Mouse (Mus musculus): ENCODE data around the gene Mlycd. TPM values are rescaled to one million over a fixed set of nuclear protein-coding genes. Genes with fewer than 3 reads are reported as not detected.

Gene Mlycd
- total RNA-seq, 2 experiments from 2014 or later: 78.9 to 103 TPM

DNA sequence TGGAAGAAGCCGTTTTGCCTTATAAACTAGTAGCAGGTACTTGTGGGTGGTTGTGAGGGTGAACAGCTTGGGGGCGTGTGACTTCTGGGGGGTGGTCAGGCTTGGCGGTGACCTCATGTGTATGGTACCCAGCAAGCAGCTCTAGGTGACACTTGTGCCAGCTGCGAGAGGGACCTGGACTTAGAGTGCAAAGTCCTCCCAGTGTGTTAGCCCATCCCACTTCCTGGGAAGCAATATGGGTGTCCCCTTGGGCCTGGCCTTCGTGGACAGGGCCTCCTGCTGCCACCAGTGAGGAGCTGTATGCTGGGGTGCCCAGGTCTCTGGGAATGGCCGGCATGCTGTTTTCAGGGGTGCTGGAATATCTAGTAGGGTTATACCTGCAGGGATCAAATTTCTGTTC, 44.2 kb downstream of the Mlycd start:
- Histone ChIP-seq H3K27ac (peak overlapping the region; percentile 92), H3K4me3 (peak overlapping the region; percentile 78)
- intact Hi-C loops (cut with DNase I): loop anchor here (5.0 kb wide), 1 partner anchor 42 kb away; no protein-coding TSS in a partner anchor
- TF ChIP-seq CTCF (IDR thresholded peaks at IDR 0.05): no peak
- no peak for DNase-seq

- intact Hi-C loops (cut with DNase I): loop anchor here (5.0 kb wide), 1 partner anchor 42 kb away; no protein-coding TSS in a partner anchor
Measured at GRCm38 (mm10) chr8:119439424-119439823, 44.7 kb downstream of the Mlycd start.

DNA sequence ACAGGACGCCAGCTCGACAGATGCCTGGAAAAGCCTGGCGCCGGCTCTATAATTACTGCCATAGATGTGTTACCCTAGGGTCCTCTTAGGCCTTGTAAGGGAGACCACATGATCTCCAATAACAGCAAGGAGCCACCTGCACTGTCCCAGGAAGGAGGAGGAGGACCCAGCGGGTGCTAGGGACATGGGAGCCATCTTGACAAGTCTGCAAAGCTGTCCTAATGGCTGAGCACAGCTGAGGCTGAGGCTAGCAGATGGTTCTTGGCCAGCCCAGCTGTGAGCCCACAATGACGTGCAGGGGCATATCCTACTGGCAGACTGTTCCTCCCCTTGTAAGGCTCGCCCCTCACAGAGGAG, 45.2 kb downstream of the Mlycd start:
- Histone ChIP-seq H3K4me3 (peak overlapping the region; percentile 78), H3K27ac (peak overlapping the region; percentile 92)
- intact Hi-C loops (cut with DNase I): loop anchor here (2.0 to 10.0 kb wide), 4 partner anchors 27 to 237 kb away; partner anchors contain the start of gene Taf1c
- TF ChIP-seq CTCF (IDR thresholded peaks at IDR 0.05): no peak
- no peak for DNase-seq

More at GRCm38 (mm10) chr8:119439424-119439823, 44.7 kb downstream of the Mlycd start:
- peak overlapping the region; percentile 92 for H3K27ac ChIP-seq
- H3K4me3 ChIP-seq: peak overlapping the region; percentile 78
- DNase-seq: no peak
- no peak for TF ChIP-seq CTCF (IDR thresholded peaks at IDR 0.05)

DNA sequence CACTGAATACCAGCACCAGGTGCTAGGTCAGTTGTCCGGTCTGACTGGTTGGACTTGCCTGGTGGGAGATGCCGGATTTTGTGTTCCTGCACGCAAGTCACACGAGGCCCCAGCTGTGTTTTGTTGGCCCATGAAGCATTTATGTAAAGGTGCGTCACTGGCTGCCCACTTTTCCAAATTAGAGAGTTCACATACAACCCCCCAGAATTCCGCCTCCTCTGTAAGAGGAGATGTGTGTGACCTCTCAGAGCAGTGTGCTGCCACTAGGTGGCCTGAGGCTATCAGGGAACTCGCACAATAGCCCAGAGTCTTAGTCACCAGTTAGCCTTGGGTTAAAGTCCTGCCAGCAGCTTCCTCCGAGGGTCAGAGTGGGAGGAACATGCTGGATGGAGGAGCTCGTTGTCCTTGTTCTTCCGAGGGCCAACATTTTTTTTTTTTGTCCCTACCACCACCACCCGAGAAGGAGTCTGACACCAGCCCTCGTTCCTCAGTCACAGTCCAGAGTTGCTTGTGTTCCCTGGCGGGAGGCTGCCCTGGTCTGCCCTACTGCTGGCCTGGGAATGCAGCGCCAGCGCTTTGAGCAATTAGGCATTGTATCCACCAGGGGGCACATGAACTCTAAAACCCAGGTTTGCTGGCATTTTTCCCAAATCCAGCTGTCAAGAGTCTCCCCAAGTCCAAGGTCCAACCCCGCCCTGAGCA, 45.7 kb downstream of the Mlycd start:
- peak overlapping the region; percentile 92 for H3K27ac ChIP-seq
- intact Hi-C loops (cut with DNase I): loop anchor here (2.0 to 10.0 kb wide), 3 partner anchors 28 to 237 kb away; partner anchors contain the start of gene Taf1c
- peak; percentile 81 for DNase-seq
- H3K4me3 ChIP-seq: peak overlapping the region; percentile 78
- peak; percentile 59 for TF ChIP-seq CTCF (IDR thresholded peaks at IDR 0.05)

- DNase-seq: no peak
- intact Hi-C loops (cut with DNase I): loop anchor here (2.0 to 10.0 kb wide), 3 partner anchors 28 to 236 kb away; partner anchors contain the start of gene Taf1c
- peak overlapping the region; percentile 78 for H3K4me3 ChIP-seq
- peak overlapping the region; percentile 92 for H3K27ac ChIP-seq
- TF ChIP-seq CTCF (IDR thresholded peaks at IDR 0.05): no peak
Measured at GRCm38 (mm10) chr8:119440952-119441270, 46.2 kb downstream of the Mlycd start.

DNA sequence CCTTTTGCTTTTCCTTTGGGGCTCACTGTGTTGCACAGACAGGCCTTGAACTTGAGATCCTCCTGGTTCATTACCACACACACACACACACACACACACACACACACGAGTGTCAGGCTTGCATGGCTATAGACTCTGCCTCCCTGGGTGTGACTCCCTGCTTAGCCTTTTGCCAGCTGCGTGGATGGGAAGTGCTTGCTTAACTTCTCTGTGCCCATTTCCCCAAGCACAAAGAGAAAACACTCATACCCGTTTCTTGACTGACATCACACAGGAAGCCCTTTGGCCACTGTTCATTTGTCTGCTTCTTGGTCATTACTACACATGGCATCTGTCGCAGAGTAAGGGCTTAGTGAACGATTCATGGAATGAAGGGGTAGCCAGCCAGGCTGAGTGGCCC, 47.3 kb downstream of the Mlycd start:
- Histone ChIP-seq H3K27ac (no peak overlapping the region), H3K4me3 (no peak overlapping the region)
- no peak for TF ChIP-seq CTCF (IDR thresholded peaks at IDR 0.05)
- no peak for DNase-seq
- intact Hi-C loops (cut with DNase I): loop anchor here (5.0 to 10.0 kb wide), 2 partner anchors 163 to 235 kb away; partner anchors contain the start of gene Taf1c

DNA sequence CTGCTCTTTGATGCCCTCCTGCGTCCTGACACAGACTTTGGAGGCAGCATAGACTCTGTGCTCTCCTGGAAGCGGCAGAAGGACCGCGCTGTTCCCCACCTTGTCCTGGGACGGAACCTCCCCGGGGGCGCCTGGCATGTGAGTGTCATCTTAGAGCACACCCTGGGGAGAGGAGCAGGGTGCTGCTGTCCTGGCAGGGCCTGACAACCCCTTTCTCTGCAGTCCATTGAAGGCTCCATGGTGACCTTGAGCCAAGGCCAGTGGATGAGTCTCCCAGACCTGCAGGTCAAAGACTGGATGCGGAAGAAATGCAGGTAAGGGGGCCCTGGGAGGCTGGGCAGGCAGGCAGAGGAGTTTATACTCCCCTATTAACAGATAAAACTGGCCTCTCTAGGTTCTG, 48.3 kb downstream of the Mlycd start:
- no peak overlapping the region for H3K4me3 ChIP-seq
- no peak overlapping the region for H3K27ac ChIP-seq
- intact Hi-C loops (cut with DNase I): loop anchor here (5.0 to 10.0 kb wide), 2 partner anchors 162 to 234 kb away; partner anchors contain the start of gene Taf1c
- DNase-seq: no peak
- no peak for TF ChIP-seq CTCF (IDR thresholded peaks at IDR 0.05)

DNA sequence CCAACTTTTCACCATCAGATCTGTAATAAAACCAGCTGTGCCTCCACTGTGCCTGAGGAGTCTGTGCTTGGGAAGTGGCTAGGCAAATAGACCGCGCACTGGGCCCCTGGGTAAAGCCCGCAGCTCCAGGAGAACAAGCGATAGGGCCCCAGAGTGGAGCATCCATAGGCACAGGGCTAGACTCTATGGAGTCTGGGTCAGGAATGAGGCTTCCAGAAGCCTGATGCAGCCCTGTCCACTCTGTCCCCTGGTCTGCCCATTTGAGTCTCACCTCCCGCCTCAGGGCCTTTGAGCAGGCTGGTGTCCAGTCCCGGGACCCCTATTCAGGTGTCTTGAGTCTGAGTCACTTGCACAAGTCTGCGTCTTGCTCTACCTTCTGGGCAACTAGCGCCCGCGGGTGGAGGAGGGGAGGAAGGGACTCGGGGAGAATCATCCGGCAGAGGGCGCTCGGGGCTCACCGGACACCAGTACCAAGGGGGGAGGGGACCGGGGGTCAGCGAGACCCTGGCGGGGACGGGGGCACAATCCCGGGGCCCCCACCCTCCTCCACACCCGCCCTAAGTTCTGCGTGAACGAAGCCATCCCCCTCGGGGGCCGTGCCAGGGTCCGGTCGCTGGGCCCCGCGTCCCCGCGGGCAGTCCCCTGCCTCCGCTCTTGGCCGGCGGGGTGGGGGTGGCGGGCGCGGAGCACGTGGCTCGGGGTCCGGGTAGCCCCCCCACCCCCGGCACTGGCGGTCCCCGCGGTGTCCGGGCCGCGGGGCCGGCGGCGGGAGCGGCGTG, 51.7 kb downstream of the Mlycd start, which contains the start of gene Necab2:
Necab2 (plus strand) TSS at position 509 of the 779 bp plus-strand sequence.
- DNase-seq: peak; percentile 85
- H3K27ac ChIP-seq: no peak within 1 kb of the TSS
- H3K4me3 ChIP-seq: peak within 1 kb of the TSS; percentile 66
- peak; percentile 86 for TF ChIP-seq CTCF (IDR thresholded peaks at IDR 0.05)
- intact Hi-C loops (cut with DNase I): loop anchor here (1.0 to 10.0 kb wide), 2 partner anchors 51 to 158 kb away; partner anchors contain the start of gene Taf1c

GRCm38 (mm10) chr8:119446990-119447780, 52.5 kb downstream of the Mlycd start:
- intact Hi-C loops (cut with DNase I): loop anchor here (1.0 to 10.0 kb wide), 2 partner anchors 50 to 158 kb away; partner anchors contain the start of gene Taf1c
- no peak overlapping the region for H3K27ac ChIP-seq
- peak overlapping the region; percentile 43 for H3K4me3 ChIP-seq
- no peak for TF ChIP-seq CTCF (IDR thresholded peaks at IDR 0.05)
- no peak for DNase-seq

GRCm38 (mm10) chr8:119447781-119448170, 53.1 kb downstream of the Mlycd start:
- no peak overlapping the region for H3K4me3 ChIP-seq
- intact Hi-C loops (cut with DNase I): loop anchor here (10.0 kb wide), 1 partner anchor 157 kb away; the partner anchor contains the start of gene Taf1c
- H3K27ac ChIP-seq: no peak overlapping the region
- no peak for DNase-seq
- no peak for TF ChIP-seq CTCF (IDR thresholded peaks at IDR 0.05)

GRCm38 (mm10) chr8:119449627-119450026, 54.9 kb downstream of the Mlycd start:
- intact Hi-C loops (cut with DNase I): loop anchor here (10.0 kb wide), 1 partner anchor 155 kb away; the partner anchor contains the start of gene Taf1c
- TF ChIP-seq CTCF (IDR thresholded peaks at IDR 0.05): no peak
- no peak overlapping the region for H3K4me3 ChIP-seq
- no peak overlapping the region for H3K27ac ChIP-seq
- DNase-seq: no peak

DNA sequence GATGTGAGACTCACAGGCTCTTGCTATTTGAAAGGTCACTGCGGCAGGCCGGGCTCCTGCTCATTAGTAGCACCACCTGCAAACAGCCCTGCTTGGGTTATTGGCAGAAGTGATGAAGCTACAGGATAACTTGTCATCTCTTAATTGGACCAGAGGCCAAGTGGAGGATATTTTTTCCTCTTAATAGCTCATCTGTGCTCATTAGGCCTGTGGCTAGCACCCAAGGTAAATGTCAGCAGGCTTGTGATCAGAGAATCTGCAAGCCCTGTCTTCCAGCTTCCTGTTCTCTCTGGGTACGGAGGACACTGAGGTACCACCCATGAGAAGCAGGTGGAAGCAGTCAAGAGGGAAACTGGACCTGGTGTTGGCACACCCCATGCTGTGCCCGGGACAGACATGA, 56.5 kb downstream of the Mlycd start:
- no peak for DNase-seq
- H3K27ac ChIP-seq: no peak overlapping the region
- intact Hi-C loops (cut with DNase I): no loop called here
- H3K4me3 ChIP-seq: no peak overlapping the region
- TF ChIP-seq CTCF (IDR thresholded peaks at IDR 0.05): no peak

All from gastrocnemius, adult 2 months (tissue).